Mouse (Mus musculus): Measurements from ENCODE around the gene Igfbp5.

DNA sequence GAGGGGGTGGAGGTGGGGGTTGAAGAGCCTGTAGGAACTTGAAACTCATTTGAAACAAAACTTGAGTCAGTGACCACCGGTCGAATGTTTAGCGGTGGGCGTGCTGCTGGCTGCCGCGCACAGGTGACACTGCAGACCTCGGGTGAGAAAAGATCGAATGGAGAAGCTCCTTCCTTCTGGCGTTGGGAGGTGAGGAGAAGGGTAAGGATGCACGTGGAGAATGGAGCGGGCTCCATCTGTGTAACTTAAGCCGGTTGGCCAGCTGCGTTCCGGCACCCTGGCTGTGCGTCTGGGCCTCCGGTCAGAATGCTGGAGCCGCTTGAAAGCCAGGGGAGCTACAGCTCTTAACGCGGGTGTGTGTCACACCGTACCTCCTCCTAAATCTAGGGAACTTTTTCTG lies 49.4 kb downstream of the Igfbp5 start:
- TF ChIP-seq CTCF (IDR thresholded peaks at IDR 0.05; ENCODE audit: low read depth) (no peak), EP300 (IDR thresholded peaks at IDR 0.05; ENCODE audit: low read depth) (no peak)

All from heart, postnatal 0 days (tissue).